Mouse (Mus musculus): Measurements from ENCODE around the gene Nkap.
A peak's percentile ranks its signal among the peaks of the same experiment; 100 is the strongest.
"Not testable (repeated sequence)": the region's sequence is repeated elsewhere in the genome, so short reads cannot be mapped to it uniquely, and the experiment has no call there.

Gene Nkap

GRCm38 (mm10) chrX:37126671-37127358 lies at the start of gene Nkap:
Gene Nkap (plus strand): TSS chrX:37126795.
- peak; percentile 49 for DNase-seq

- not testable (repeated sequence) for DNase-seq
Measured at GRCm38 (mm10) chrX:37080345-37080744, 46.2 kb upstream of the Nkap start.

GRCm38 (mm10) chrX:37081194-37081593 lies 45.4 kb upstream of the Nkap start:
- no peak for DNase-seq

GRCm38 (mm10) chrX:37084318-37084926 lies 42.2 kb upstream of the Nkap start:
- peak; percentile 16 for DNase-seq

GRCm38 (mm10) chrX:37084927-37085660 lies 41.5 kb upstream of the Nkap start, which contains the start of gene Rpl39:
Gene Rpl39 (minus strand): TSS chrX:37085402.
- DNase-seq: peak; percentile 91

- DNase-seq: no peak
Measured at GRCm38 (mm10) chrX:37085665-37086064, 40.9 kb upstream of the Nkap start.

GRCm38 (mm10) chrX:37088778-37089177 lies 37.8 kb upstream of the Nkap start:
- no peak for DNase-seq

- DNase-seq: no peak
Measured at GRCm38 (mm10) chrX:37091457-37091856, 35.1 kb upstream of the Nkap start.

GRCm38 (mm10) chrX:37095106-37095768 lies 31.4 kb upstream of the Nkap start:
- DNase-seq: no peak

GRCm38 (mm10) chrX:37098681-37099080 lies 27.9 kb upstream of the Nkap start:
- DNase-seq: no peak

- DNase-seq: no peak
Measured at GRCm38 (mm10) chrX:37103826-37104225, 22.8 kb upstream of the Nkap start.

- DNase-seq: no peak
Measured at GRCm38 (mm10) chrX:37109526-37110192, 16.9 kb upstream of the Nkap start.

- DNase-seq: peak; percentile 96
Measured at GRCm38 (mm10) chrX:37110193-37110880, 16.3 kb upstream of the Nkap start, which contains the start of gene Upf3b. Gene Upf3b (minus strand): TSS chrX:37110322.

GRCm38 (mm10) chrX:37110881-37111193 lies 15.8 kb upstream of the Nkap start:
- DNase-seq: no peak

- DNase-seq: no peak
Measured at GRCm38 (mm10) chrX:37117085-37117484, 9.5 kb upstream of the Nkap start.

GRCm38 (mm10) chrX:37119585-37119984 lies 7.0 kb upstream of the Nkap start:
- no peak for DNase-seq

GRCm38 (mm10) chrX:37120212-37120611 lies 6.4 kb upstream of the Nkap start:
- DNase-seq: no peak

- no peak for DNase-seq
Measured at GRCm38 (mm10) chrX:37125511-37125910, 1.1 kb upstream of the Nkap start.

GRCm38 (mm10) chrX:37141732-37142131 lies 15.1 kb downstream of the Nkap start:
- no peak for DNase-seq

GRCm38 (mm10) chrX:37144498-37144897 lies 17.9 kb downstream of the Nkap start:
- not testable (repeated sequence) for DNase-seq

- DNase-seq: no peak
Measured at GRCm38 (mm10) chrX:37144954-37145353, 18.4 kb downstream of the Nkap start.

GRCm38 (mm10) chrX:37157839-37158238 lies 31.2 kb downstream of the Nkap start:
- no peak for DNase-seq

Measured in layer of hippocampus, adult 9-11 months (tissue).